Mouse (Mus musculus) ES-E14 (cell line): ENCODE data around the gene Krba1.

Source experiments
- CHD2 ChIP-seq: IDR thresholded peaks from 2 replicates; pipeline ENCODE4 v1.6.1; 2014; ENCODE audit warnings: mild to moderate bottlenecking, low read depth, low read length, inconsistent platforms
- HCFC1 ChIP-seq: IDR thresholded peaks from 2 replicates; pipeline ENCODE4 v1.6.1; 2012; ENCODE audit warnings: low read length, inconsistent platforms, borderline replicate concordance; ENCODE audit not compliant: insufficient read depth
- MAFK ChIP-seq: IDR thresholded peaks from 2 replicates; pipeline ENCODE4 v1.6.1; 2014; ENCODE audit warnings: mild to moderate bottlenecking, low read depth, low read length, inconsistent platforms; ENCODE audit not compliant: insufficient read depth
- ZC3H11A ChIP-seq: IDR thresholded peaks from 2 replicates; pipeline ENCODE4 v1.6.1; 2012; ENCODE audit warnings: low read depth, mild to moderate bottlenecking, inconsistent platforms, low read length, borderline replicate concordance
- ZNF384 ChIP-seq: IDR thresholded peaks from 2 replicates; pipeline ENCODE4 v1.6.1; 2012; ENCODE audit warnings: low read depth, low read length, inconsistent platforms

DNA sequence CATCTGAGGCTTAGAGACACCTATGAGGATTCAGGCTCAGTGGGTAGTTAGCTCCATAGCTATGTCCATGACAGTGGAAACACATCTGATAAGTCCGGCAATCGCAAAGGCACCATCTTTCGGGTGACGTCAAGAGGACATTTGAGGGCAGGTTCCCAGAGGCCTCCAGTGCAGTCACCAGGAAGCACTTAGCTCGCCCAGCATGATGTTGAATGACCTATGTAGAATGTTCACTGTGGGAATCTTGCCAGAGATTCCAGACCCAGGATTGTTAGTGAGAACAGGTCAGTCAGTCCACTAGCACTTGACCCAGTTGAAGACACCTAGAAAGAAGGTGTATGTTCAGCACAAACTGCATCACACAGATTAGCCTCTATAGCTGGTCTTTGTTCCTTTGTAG lies 4.5 kb downstream of the Krba1 start:
- TF ChIP-seq MAFK (no peak), ZC3H11A (no peak), CHD2 (no peak), HCFC1 (no peak), ZNF384 (no peak)
